Mouse (Mus musculus): Measurements from ENCODE around the gene Mettl21e.
A peak's percentile ranks its signal among the peaks of the same experiment; 100 is the strongest.
"Not testable (repeated sequence)": the region's sequence is repeated elsewhere in the genome, so short reads cannot be mapped to it uniquely, and the experiment has no call there.

Gene Mettl21e

DNA sequence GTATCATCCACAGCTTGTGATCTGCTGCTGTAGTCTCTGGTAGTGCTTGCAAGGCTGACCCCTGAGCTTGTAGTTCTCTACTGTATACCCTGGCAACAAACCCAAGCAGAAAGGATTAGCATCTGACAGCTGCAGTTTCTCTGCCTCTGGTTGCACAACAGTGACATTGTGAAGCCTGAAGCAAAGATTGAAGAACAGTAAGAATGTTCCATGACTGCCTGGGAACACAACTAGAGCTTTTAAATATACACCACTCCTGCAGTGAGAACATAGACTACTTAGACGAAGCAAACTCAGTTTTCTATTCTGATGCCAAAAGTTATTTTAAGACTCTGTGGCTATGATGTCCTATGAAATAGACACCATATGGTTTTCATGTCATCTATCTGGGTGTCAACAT, at the start of gene Mettl21e:
Mettl21e (minus strand) TSS at position 86 of the 400 bp plus-strand sequence.
- DNase-seq (ENCODE audit: extremely low read depth, low read depth), result no peak

DNA sequence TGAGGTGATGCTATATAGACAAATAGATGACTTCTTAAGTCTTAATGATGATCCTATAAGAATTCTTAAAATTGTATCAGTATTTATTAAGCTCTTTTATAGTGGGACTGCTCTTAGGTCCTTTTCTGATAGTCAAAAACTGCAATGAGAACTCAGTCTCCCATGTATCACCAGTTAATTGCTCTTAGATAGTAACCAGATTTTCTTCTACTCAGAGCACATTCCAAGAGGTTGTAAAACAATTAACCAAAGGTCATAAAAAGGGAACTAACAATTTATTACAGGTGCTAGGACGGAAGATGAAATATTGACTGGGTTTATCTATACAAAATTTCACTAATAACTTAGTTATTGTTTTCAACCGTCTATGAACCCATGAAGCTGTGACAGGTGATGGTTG, 21.7 kb upstream of the Mettl21e start:
- DNase-seq (ENCODE audit: extremely low read depth, low read depth), result not testable (repeated sequence)

DNA sequence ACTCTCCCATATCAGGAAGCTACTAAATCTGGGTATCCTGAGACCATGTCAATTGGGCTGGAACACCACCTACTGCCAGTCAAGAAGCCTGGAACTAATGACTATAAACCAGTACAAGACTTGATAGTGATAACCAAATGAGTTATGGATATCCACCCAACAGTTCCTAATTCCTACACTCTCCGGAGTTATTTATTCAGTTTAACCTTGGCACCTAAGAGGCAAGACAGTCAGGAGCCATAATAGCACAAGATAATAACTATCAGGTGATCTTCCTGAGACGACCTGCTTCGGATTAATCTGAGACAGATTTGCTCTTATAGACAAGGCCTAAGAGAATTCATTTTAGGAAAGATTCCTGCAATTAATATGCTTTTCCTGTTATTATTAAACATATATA, 21.2 kb upstream of the Mettl21e start:
- DNase-seq (ENCODE audit: extremely low read depth, low read depth), result no peak

DNA sequence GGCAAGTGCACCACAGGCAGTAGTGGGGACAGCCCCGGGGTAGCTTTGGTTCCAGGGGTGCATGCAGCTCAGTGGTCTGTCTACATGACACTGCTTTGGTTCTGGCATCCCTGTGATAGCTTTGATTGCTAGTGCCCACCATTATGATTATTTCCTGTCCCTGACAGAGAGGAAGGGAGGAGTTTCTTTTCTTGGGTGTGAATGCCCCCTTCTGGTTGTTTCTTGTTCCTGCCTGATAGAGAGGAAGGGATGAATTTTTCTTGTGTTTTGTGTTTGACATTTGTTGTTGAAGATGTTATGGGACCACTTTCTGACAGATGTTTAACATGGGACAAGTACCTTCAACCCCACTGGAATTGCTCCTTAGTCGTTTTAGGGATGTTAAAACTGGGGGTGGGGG, 18.5 kb upstream of the Mettl21e start:
- no peak for DNase-seq (ENCODE audit: extremely low read depth, low read depth)

DNA sequence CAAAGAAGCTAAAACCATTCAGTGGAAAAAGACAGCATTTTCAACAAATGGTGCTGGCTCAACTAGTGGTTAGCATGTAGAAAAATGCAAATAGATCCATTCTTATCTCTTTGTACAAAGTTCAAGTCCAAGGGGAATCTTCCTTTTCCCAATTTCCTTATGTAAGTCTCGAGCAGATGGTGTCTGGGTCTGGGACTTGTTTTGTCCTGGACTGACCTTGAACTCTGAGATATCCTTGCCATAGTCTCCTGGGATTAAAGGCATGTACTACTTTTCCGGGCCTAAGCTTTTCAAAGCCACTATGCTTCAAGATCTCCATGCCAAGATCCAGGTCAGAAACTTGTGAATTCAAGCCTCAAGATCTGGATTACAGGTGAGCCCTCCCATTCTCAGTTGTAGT, 16.6 kb upstream of the Mettl21e start:
- no peak for DNase-seq (ENCODE audit: extremely low read depth, low read depth)

DNA sequence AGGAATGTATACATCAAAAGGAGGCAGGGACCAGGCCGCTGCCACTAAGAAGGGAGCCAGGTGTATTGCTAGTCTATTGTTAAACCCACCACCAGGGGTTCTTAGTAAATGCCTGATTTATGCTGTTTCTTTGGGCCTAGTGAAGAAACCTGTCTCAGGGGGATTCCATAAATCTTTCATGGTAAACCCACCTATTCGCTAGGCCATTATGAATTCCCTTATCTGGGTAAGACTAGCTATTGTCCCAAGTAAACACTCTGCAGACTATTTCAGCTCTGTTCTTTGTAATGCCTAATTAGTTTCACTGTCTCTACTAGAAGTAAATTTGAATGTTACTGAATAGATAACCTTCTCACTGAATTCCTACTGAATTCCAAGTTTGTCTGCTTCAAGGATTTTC, 15.8 kb upstream of the Mettl21e start:
- DNase-seq (ENCODE audit: extremely low read depth, low read depth), result not testable (repeated sequence)

DNA sequence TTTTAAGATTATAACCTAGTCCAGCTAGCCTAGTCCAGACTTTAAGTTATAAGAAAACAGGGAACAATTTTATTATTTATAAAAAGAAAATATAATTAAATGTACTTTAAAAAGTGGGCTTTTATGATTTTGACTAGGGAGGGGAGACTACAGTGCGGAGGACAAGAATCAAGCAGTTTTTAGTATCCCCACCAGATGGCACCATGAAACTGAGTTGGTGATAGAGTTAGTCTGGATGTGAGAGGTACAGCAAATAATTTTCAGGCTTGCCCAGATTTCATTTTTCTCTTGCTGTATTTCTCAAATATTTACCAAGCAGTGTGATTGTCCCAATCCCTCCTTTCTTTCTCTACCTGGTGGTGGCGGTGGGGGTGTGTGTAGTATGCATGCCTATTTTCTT, 10.3 kb upstream of the Mettl21e start:
- DNase-seq (ENCODE audit: extremely low read depth, low read depth), result no peak

DNA sequence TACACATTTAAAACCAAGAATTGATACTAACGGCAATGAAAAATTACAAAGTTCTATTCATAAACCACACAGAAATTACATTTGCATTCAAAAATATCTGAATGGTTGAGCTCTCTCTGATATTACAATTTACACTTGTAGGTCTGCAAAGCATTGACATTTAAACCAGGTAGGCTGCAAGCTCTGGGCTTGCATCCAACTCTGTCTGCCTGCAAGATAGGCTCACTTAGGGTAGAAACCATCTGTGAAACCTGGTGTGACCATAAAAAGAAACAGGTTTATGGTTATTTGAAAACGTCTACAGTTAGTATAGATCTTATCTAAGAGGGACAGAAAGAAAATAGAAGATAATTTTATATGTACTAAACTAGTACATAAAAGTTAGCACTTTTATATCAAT, 1.6 kb downstream of the Mettl21e start:
- no peak for DNase-seq (ENCODE audit: extremely low read depth, low read depth)

DNA sequence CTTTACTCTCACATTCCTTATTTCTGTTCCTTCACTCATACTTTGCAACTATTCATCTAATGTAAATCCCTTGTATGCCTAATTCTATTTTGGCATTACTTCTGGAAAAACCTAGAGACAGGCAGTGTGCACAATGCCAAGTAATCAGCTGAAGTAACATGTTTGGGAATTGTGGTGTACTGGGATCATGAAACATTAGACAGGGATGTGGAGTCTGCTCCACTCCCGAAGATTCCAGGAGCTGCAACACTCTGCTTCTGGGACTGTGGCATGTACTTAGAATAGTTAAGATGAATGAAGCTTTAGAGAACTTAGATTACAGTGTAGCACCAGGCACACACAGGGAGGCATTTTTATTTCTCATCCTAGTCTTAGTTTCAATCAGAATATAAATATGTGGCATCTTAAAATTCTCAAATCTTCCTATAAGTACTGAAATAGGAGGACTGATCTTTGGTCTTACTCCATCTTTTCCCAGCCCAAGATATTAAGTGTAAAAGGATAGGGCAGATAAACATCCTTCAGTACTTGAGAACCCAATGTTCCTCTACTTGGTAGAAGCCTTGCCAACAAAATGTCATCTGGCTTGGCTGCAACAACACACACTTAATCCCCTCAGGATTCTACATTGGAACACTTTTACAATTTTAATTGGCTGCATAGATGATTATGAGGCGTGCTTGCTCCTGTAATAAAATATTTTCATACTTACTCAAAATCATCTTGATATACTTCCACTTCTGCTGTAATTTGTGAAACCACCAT, 2.2 kb downstream of the Mettl21e start:
- no peak for DNase-seq (ENCODE audit: extremely low read depth, low read depth)

DNA sequence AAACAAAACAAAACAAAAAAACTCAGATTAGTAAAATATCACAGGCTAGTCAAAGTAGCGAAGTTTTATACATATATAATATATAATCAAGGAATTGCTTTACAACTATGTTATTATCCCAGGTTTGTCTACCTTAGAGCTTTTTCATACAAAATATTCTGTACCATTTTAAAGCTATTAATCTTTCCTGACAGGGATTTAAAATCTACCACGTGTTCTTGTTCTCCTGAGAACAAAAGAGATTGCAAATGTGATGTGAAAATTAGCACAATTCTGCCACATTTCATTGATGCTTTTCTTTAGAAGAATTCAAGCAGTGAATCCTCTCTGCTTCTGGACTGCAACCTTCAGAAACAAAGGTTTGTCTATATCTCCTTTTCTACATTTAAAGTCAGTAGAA, 4.3 kb downstream of the Mettl21e start:
- no peak for DNase-seq (ENCODE audit: extremely low read depth, low read depth)

DNA sequence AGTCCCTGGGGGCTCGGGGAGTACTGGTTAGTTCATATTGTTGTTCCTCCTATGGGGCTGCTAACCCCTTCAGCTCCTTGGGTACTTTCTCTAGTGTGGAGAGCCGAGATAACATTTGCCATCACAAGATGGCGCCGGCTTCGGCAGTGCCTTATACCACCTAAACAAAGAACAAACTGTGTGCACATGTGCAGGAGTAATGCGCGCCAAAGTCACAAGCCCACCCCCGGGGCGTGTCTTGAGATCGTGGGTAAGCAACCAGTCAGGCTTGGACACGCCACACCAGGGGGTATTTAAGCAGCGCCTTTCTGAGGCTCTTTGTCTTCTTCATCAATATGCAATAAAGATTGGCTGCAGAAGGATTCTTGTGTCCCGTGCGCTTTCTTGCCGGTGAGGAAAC, 15.9 kb downstream of the Mettl21e start:
- no peak for DNase-seq (ENCODE audit: extremely low read depth, low read depth)

DNA sequence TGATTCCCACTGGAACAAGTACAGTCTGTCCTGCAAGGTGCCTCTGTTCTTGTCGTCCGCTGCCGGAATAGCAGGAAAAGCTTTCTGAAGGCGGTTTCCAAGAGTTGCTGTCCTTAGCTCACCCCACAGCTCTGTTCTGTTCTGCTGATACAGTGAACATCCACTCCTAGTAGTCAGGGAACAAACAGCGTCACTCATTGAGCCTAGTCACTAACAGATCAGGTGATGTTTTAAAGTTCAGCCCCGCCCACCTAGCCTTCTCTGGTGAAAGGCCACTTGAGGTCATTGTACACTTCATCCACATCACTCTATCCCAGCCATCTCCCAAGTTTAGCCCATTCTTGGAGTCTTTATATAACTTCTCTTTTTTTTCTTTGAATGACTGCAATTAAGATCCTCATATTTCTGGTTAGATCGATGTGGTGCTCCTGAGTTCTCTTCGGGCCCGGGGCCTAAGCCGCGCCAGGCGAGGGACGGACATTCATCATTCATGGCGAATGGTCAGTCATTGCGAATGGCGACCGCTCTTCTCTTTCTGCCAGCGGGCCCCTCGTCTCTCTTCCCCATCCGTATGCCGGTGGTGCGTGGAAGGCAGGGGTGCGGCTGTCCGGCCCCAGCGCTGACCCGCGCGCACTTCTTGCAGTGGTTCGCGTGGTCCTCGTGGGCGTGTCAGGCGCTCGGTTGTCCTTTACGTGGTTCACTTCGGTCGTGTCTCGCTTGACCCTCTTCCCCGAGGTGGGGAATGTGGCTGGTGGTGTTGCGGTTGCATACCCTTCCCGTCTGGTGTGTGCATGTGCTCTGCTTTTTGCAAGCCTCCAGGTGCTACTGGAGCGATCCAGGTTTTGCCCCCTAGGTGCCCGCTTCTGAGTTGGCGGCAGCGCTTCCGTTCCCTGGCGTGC, 20.2 kb downstream of the Mettl21e start:
- no peak for DNase-seq (ENCODE audit: extremely low read depth, low read depth)

DNA sequence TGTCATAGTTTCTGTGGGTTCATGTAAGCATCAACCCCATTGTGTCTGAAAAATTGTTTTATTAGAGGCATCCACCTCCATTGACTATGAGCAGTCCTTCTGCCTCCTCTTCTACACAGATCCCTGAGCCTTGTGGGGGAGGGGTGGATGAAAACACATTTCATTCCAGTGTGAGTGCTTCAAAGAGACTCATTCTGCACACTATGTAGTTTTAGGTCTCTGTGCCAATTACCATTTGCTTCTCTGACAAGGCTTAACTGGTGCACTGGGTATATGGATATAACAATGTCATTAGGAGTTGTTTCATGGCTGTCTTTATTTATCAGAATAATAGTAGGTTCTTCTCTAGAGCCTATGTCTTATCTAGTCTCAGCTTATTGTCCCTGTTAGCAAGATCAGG, 32.4 kb downstream of the Mettl21e start:
- no peak for DNase-seq (ENCODE audit: extremely low read depth, low read depth)

DNA sequence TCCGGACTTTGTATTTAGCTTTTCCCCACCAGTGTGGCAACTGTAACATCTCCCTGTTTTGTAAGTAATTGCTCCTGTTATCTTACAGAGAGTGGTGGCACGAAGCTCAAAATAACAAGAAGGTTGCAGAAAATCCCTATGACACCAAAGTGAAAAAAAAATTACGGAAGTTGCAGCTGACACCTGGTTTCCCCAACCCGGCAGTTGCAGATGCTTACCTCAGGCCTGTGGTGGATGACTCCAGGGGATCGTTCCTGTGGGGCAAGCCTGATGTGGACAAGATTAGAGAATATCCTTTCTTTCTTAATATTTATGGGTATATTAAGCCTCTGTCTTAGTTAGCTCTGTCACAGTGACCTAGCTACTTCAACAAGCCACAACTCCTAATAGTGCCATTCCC, 40.7 kb downstream of the Mettl21e start:
- DNase-seq (ENCODE audit: extremely low read depth, low read depth), result no peak

DNA sequence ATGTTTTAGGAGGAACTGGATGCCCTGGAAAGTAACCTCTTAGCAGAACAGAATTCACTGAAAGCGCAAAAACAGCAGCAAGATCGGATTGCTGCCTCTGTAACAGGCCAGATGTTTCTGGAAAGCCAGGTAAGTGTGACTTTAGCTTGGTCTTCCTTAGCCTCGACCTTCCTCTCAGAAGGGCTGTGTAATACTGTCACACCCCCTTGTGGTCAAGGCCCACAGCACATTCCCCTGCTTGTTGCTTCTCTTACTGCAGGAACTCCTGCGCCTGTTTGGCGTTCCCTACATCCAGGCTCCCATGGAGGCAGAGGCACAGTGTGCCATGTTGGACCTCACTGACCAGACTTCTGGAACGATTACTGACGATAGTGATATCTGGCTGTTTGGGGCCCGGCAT, 44.9 kb downstream of the Mettl21e start:
- DNase-seq (ENCODE audit: extremely low read depth, low read depth), result no peak

DNA sequence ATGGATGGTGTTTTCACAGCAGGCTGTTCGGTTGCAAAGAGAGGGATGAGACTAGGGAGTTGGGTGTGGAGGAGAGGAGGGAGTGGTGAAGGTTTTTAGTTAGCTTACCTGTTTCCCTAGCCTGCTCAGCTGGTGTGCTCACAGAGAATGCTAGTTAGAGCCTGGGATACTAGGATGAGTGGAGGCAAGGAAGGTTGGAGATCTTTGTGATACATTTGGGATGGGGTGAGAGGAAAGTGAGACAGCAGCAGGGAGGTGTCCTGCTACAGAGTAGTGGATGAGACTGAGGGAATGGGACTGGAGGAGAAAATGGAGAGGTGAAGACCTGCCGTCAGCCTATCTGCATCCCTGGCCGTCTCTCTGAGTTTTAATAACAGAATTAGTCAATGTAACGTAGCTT, 46.1 kb downstream of the Mettl21e start:
- no peak for DNase-seq (ENCODE audit: extremely low read depth, low read depth)

DNA sequence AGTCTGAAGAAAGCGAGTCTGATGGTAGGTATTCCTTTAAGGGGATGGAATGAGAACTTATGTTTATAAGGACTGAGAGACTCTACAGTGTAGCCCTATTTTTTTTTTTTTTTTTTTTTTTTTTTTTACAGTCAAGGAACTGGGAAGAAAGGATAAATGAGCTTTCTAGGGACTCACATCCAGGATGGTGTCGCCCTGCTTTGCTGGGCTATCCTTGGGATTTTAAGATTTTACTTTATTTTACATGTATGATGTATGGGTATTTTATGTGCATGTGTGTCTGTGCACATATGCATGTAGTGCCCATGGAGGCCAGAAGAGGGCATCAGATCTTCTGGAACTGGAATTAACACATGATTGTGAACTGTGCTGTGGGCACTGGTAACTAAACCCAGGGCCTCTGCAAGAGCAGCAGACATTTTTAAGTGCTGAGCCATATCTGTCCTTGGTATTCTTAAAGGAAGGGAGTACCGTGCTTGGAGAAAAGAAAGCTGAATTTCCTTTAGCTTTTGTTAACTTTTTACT, 50.8 kb downstream of the Mettl21e start:
- DNase-seq (ENCODE audit: extremely low read depth, low read depth), result peak; percentile 11

DNA sequence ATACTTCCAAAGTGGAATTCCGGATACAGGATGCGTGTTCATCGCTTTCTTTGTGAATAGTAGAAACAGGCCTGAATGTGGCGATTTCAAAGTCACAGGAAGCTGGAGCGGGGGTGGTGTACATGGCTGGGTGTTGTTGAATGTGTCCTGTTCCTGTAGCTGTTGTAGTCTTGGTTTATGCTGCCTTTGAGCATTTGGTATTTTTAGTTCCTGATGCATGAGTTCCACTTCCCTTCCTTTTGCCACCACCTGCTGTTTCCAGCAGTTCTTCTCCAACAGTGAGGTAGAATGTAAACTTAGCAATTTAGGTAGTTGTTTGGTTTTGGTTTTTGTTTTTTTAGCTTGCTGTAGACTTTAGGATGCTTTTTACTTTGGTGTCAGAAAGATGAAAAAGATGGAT, 56.4 kb downstream of the Mettl21e start:
- no peak for DNase-seq (ENCODE audit: extremely low read depth, low read depth)

DNA sequence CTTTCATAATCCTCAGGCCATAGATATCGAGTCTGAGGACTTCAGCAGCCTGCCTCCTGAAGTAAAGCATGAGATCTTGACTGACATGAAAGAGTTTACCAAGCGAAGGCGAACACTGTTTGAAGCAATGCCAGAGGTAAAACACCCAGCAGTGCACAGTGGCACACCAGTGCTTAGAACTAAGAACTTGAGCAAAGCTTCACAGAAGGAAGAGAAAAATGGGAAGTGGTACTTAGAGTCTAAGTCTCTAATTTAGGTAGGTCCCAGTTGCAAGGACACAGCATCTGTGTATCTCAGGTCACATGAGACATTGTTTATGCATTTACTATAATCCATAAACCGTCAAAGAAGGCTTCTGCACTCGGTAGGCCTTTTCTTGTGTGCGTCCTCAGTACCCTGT, 56.9 kb downstream of the Mettl21e start:
- DNase-seq (ENCODE audit: extremely low read depth, low read depth), result no peak

DNA sequence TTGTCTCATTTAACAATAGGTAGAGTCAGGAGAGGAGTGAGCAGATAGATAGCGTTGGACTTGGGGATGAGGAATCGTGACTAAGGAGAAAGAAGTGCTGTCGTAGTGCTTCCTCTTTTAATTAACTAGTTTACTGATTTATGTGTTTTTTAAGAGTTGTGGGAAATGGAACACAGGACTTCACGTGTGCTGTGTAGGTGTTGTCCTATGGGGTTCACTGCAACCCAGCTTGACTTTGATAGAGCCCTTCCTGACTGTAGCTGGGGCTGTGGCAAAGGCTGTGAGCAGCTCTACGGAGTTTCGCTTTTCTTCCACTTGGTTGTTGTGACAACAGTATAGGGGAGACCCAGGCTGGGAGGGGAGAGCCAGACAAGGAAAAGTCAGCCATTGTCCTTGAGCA, 60.4 kb downstream of the Mettl21e start:
- DNase-seq (ENCODE audit: extremely low read depth, low read depth), result no peak

DNA sequence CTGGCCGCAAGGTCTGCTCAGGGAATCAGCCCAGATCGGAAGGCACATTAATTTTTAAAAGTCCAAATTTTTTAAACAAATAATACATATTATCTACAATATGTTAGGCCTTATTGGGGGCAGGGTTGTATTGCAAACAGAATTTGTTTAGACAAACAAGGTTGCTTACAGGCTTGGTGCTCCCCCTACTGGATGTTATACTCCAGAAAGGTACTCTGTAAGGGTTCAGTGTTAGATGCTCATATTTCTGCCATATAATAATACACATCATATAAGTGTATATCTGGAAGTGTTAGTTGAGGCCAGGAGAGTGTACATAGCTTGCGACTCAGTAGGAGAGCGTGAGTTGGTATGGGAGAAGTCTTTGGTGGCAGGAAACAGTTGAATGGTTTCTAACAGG, 63.5 kb downstream of the Mettl21e start:
- DNase-seq (ENCODE audit: extremely low read depth, low read depth), result peak; percentile 26

All from MEL-GATA-1-ER (cell line).